Mouse (Mus musculus) ES-Bruce4 (cell line): ENCODE measurements around the gene Jph3.

ENCODE experiments used
- CTCF ChIP-seq: IDR thresholded peaks from one replicate; pipeline ENCODE4 v1.8.1; 2011; ENCODE audit warnings: low read depth, low read length
- EP300 ChIP-seq: IDR thresholded peaks from 2 replicates; pipeline ENCODE4 v1.6.1; 2011; ENCODE audit warnings: low read depth, low read length; ENCODE audit not compliant: insufficient read depth
- POLR2A ChIP-seq: IDR thresholded peaks from one replicate; pipeline ENCODE4 v1.8.1; 2011; ENCODE audit warnings: low read length; ENCODE audit not compliant: insufficient read depth

DNA sequence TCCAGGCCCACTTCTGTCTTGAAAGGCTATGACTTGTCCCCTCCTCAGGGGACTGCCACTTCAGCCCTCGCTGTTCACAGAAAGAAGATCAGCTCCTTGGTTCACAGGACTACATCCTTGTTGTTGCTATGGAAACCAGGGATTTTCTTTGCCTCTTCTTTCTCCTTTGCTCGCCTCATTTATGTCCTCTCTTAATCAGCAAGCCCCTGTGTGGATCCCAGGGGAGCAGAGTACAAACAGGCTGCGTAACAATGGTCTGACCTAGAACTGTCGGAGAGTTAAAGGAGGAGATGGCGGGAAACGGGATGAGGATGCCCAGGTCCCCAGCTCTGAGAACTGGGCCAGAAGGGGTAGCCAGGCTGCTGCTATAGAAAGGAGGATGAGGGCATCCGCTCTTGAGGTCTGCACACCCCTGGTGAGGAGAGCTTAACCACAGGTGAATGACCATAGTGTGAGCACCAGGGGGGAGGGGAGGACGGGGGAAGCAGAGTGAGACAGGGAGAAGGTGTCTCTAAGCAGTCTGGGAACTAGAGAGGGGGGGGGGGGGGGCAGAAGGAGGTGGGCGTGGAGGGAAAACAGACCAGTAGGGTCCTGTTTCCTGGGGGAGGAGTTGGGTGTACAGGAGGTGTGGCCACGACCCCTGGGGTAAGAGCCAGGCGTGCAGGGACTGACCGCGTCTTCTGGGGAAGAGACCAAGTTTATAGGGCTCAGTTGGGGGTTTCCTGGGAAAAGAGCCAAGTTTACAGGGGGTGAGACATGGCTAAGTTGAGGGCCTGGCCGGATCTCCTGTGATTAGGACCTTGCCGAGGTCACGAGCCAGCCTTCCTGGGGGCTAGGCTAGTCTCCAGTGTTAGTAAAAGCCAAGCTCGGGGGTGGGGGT, 31.4 kb upstream of the Jph3 start:
- TF ChIP-seq POLR2A = no peak
- TF ChIP-seq CTCF = no peak
- TF ChIP-seq EP300 = no peak
